Mouse (Mus musculus) MEL (cell line): ENCODE data around the gene Kcnt2.

Experiments used
- CTCF ChIP-seq, 3 experiments: IDR thresholded peaks in 2 of 3; conservative IDR thresholded peaks in 1 of 3; 2 replicates each; pipeline ENCODE4 v1.5.1; 2011 to 2012; ENCODE audit warnings: low read length in 3 of 3, low read depth in 2 of 3, mild to moderate bottlenecking in 2 of 3, improper control_type of control experiment in 1 of 3, inconsistent platforms in 1 of 3, mixed read lengths in 1 of 3, moderate library complexity in 1 of 3; ENCODE audit not compliant: control insufficient read depth in 1 of 3, insufficient read depth in 1 of 3, poor library complexity in 1 of 3, severe bottlenecking in 1 of 3
- EP300 ChIP-seq, 2 experiments: IDR thresholded peaks; 2 replicates each; pipeline ENCODE4 v1.6.1; 2011; ENCODE audit warnings: improper control_type of control experiment in 2 of 2, low read length in 2 of 2, low read depth in 1 of 2, mild to moderate bottlenecking in 1 of 2
- MAX ChIP-seq: IDR thresholded peaks from 2 replicates; pipeline ENCODE4 v1.6.1; 2011; ENCODE audit warnings: low read length, improper control_type of control experiment
- POLR2AphosphoS2 ChIP-seq: IDR thresholded peaks from 2 replicates; pipeline ENCODE4 v1.6.1; 2011; ENCODE audit warnings: low read length, improper control_type of control experiment
- TCF12 ChIP-seq: IDR thresholded peaks from 2 replicates; pipeline ENCODE4 v1.6.1; 2014; ENCODE audit warnings: low read depth, mild to moderate bottlenecking, inconsistent platforms, low read length, improper control_type of control experiment, moderate library complexity
- USF2 ChIP-seq, 2 experiments: IDR thresholded peaks; 2 replicates each; pipeline ENCODE4 v1.6.1; 2011 to 2012; ENCODE audit warnings: improper control_type of control experiment in 2 of 2, low read length in 2 of 2, borderline replicate concordance in 1 of 2, inconsistent platforms in 1 of 2, low read depth in 1 of 2, mild to moderate bottlenecking in 1 of 2; ENCODE audit not compliant: insufficient read depth in 1 of 2
- ZKSCAN1 ChIP-seq: IDR thresholded peaks from 2 replicates; pipeline ENCODE4 v1.6.1; 2012; ENCODE audit warnings: low read depth, mild to moderate bottlenecking, inconsistent platforms, low read length, improper control_type of control experiment, moderate library complexity

DNA sequence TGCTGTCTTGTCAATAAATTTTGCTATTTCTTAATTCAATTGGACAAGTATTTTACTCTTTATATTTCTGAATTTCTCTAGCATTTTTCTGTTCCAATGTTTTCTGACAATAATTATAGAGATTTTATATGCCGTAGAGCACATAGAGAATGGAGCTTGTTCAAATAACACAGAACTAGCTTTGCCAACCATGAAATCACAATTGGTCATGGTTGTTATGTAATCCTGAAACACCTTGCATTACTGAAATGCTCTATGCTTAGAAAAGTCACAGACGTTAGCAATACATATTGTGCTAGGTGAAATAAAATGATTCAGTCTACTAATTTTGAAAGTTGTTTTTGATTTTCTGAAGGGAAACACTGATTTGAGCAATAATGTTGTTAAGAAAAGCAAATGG lies 118.8 kb downstream of the Kcnt2 start:
- no peak for TF ChIP-seq MAX
- no peak for TF ChIP-seq POLR2AphosphoS2
- TF ChIP-seq CTCF (IDR thresholded peaks at IDR 0.05 in 2 of 3, conservative IDR thresholded peaks at IDR 0.05 in 1 of 3; ENCODE audit: control insufficient read depth in 1 of 3, insufficient read depth in 1 of 3, low read depth in 2 of 3, low read length in 3 of 3, poor library complexity in 1 of 3, severe bottlenecking in 1 of 3), result no peak
- no peak for TF ChIP-seq EP300 (IDR thresholded peaks at IDR 0.05; ENCODE audit: low read depth in 1 of 2, low read length in 2 of 2)
- TF ChIP-seq ZKSCAN1, result no peak
- no peak for TF ChIP-seq TCF12
- TF ChIP-seq USF2 (IDR thresholded peaks at IDR 0.05; ENCODE audit: borderline replicate concordance in 1 of 2, insufficient read depth in 1 of 2, low read depth in 1 of 2, low read length in 2 of 2), result no peak
